In genomic region chr15:81585746-81586461, GRCm38 (mm10) we compare ENCODE assay signal across 8 mouse cellular contexts. TPM values are rescaled to one million over a fixed set of nuclear protein-coding genes. Genes with fewer than 3 reads are reported as not detected.
DNase-seq lines count a peak whose midpoint lies in the region; ATAC-seq and TF ChIP-seq lines count a peak whose summit lies in the region.

No protein-coding gene starts in this region.

- ATAC-seq in cerebellum, adult (ENCODE audit: insufficient number of reproducible peaks, low FRiP score, low TSS enrichment), result peak; percentile 83
- peak; percentile 67 for ATAC-seq in forebrain, embryonic 14.5 days
- peak; percentile 72 for ATAC-seq in neural tube, embryonic 15.5 days (ENCODE audit: low FRiP score)

- H3K4me1 ChIP-seq in ES-Bruce4 (ENCODE audit: control insufficient read depth, insufficient read depth, low read length), result no peaks in the 10 kb centered on the region
- H3K4me1 ChIP-seq in forebrain, embryonic 14.5 days (ENCODE audit: control insufficient read depth, insufficient read depth, low read length), result peaks cover 15% of the 10 kb centered on the region
- H3K4me1 ChIP-seq in neural tube, embryonic 15.5 days, result peaks cover 31% of the 10 kb centered on the region

- no peaks in the 10 kb centered on the region for H3K9me3 ChIP-seq in ES-Bruce4 (replicated peaks; ENCODE audit: control insufficient read depth, insufficient read depth, low read length, poor library complexity, severe bottlenecking)
- no peaks in the 10 kb centered on the region for H3K9me3 ChIP-seq in forebrain, embryonic 14.5 days (replicated peaks; ENCODE audit: control insufficient read depth, low read length)
- no peaks in the 10 kb centered on the region for H3K9me3 ChIP-seq in neural tube, embryonic 15.5 days (replicated peaks)

- TF ChIP-seq EP300 in ES-Bruce4 (IDR thresholded peaks at IDR 0.05; ENCODE audit: insufficient read depth, low read depth, low read length), result no peak

- H3K9ac ChIP-seq in ES-Bruce4 (ENCODE audit: low read depth, poor library complexity, severe bottlenecking), result peak overlapping the region; percentile 100
- H3K9ac ChIP-seq in forebrain, embryonic 14.5 days (ENCODE audit: low read length), result peak overlapping the region; percentile 100
- peak overlapping the region; percentile 95 for H3K9ac ChIP-seq in neural tube, embryonic 15.5 days (replicated peaks)

- H3K27ac ChIP-seq in ES-Bruce4 (ENCODE audit: insufficient read depth, low read length), result peak overlapping the region; percentile 69
- peak overlapping the region; percentile 100 for H3K27ac ChIP-seq in forebrain, embryonic 14.5 days (ENCODE audit: low read depth, low read length)
- H3K27ac ChIP-seq in neural tube, embryonic 15.5 days (replicated peaks), result peak overlapping the region; percentile 100

- 0% methylated on average over 62 of the region's 77 CpGs for WGBS in forebrain, embryonic 14.5 days
- WGBS in neural tube, embryonic 15.5 days, result under 1% methylated on average over 42 of the region's 77 CpGs

- no peak for TF ChIP-seq CTCF in ES-Bruce4 (IDR thresholded peaks at IDR 0.05; ENCODE audit: low read depth, low read length)

- peak overlapping the region; percentile 94 for H3K4me2 ChIP-seq in forebrain, embryonic 14.5 days (ENCODE audit: low read length)
- peak overlapping the region; percentile 85 for H3K4me2 ChIP-seq in neural tube, embryonic 15.5 days

- peak; percentile 82 for DNase-seq in forebrain, embryonic 14.5 days (ENCODE audit: low spot score)
- DNase-seq in heart, postnatal 14 days, result peak; percentile 83 to 88
- peak; percentile 79 to 81 for DNase-seq in layer of hippocampus, adult 18-20 months (ENCODE audit: low spot score in 2 of 2)
- peak; percentile 89 to 91 for DNase-seq in lung, adult 18-20 months
- peak; percentile 87 for DNase-seq in testis, postnatal 10 days (ENCODE audit: low spot score)

- intact Hi-C loops in heart, postnatal 14 days (cut with DNase I), result loop anchor here (2.0 to 5.0 kb wide), 5 partner anchors 21 to 139 kb away; partner anchors contain the start of gene Rbx1

- no peak for TF ChIP-seq POLR2A in ES-Bruce4 (IDR thresholded peaks at IDR 0.05; ENCODE audit: insufficient read depth, low read length)

- H3K4me3 ChIP-seq in ES-Bruce4 (ENCODE audit: low read depth, low read length), result peak overlapping the region; percentile 82
- H3K4me3 ChIP-seq in forebrain, embryonic 14.5 days (ENCODE audit: low read depth, low read length), result peak overlapping the region; percentile 99
- peak overlapping the region; percentile 69 for H3K4me3 ChIP-seq in neural tube, embryonic 15.5 days (replicated peaks)

- H3K27me3 ChIP-seq in ES-Bruce4 (ENCODE audit: control insufficient read depth, insufficient read depth, low read length, poor library complexity, severe bottlenecking), result no peaks in the 10 kb centered on the region
- H3K27me3 ChIP-seq in forebrain, embryonic 14.5 days (replicated peaks; ENCODE audit: control insufficient read depth, insufficient read depth, low read length), result no peaks in the 10 kb centered on the region
- H3K27me3 ChIP-seq in neural tube, embryonic 15.5 days (replicated peaks), result no peaks in the 10 kb centered on the region

- peaks cover 25% of the 10 kb centered on the region for H3K36me3 ChIP-seq in ES-Bruce4 (ENCODE audit: control insufficient read depth, insufficient read depth, low read length, poor library complexity, severe bottlenecking)
- 0 out of 2 replicates have a peak, but pooled peaks cover 3% of the 10 kb centered on the region for H3K36me3 ChIP-seq in forebrain, embryonic 14.5 days (ENCODE audit: control insufficient read depth, insufficient read depth, low read length)
- 0 out of 2 replicates have a peak, but pooled peaks cover 2% of the 10 kb centered on the region for H3K36me3 ChIP-seq in neural tube, embryonic 15.5 days

RNA-seq across cellular contexts. Expression of gene Ep300, which starts 0.8 kb away (rescaled TPM):
- 122 and 133 TPM in 2 replicates for polyA plus RNA-seq in ES-Bruce4 (2011; ENCODE audit: insufficient read depth, insufficient read length, low read depth, missing spikeins)
- 14.2 and 19.5 TPM in 2 replicates for polyA plus RNA-seq in forebrain, embryonic 14.5 days (2014; fragmentation: Nextera tagmentation; extraction: Ambion mirVana)
- 10 to 100 TPM; 54.6 to 57.1 TPM for total RNA-seq in heart, postnatal 14 days (2021)
- total RNA-seq in layer of hippocampus, adult 18-20 months (2021), result 10 to 100 TPM; 66.0 to 70.6 TPM
- 20.0 and 23.6 TPM in 2 replicates for polyA plus RNA-seq in neural tube, embryonic 15.5 days (2015; fragmentation: Nextera tagmentation; extraction: Ambion mirVana)

Comparison
In these comparisons a context has a peak if more than half of its experiments do, and no peak if none do; other contexts are left out.
1. Peak in every context shown above with its lines: DNase-seq, ATAC-seq, H3K4me3 ChIP-seq and H3K27ac ChIP-seq.